Mouse (Mus musculus) heart, adult 2 months (tissue): Measurements from ENCODE around the gene Cd3g.

ENCODE experiments used
- CTCF ChIP-seq: fragments of 200-600 bp; IDR thresholded peaks from 2 replicates; pipeline ENCODE4 v1.8.1; 2022; ENCODE audit warnings: antibody characterized with exemption, mild to moderate bottlenecking, moderate library complexity
- POLR2A ChIP-seq: fragments of 200-500 bp; IDR thresholded peaks from 2 replicates; pipeline ENCODE4 v1.6.1; 2011; ENCODE audit warnings: mild to moderate bottlenecking, low read depth, low read length, control low read depth; ENCODE audit not compliant: insufficient read depth

GRCm38 (mm10) chr9:44986976-44987375 lies 6.7 kb upstream of the Cd3g start:
- TF ChIP-seq CTCF (no peak), POLR2A (no peak)
